Mouse (Mus musculus) cortical plate, adult 2 months (tissue): ENCODE results near the gene 4930402F06Rik. TPM values are rescaled to one million over a fixed set of nuclear protein-coding genes. Genes with fewer than 3 reads are reported as not detected.

ENCODE experiments used
- H3K27ac ChIP-seq: fragments of 200-500 bp; 2 replicates; pipeline ENCODE4 v1.5.1; 2012; ENCODE audit warnings: low read length, control low read depth, inconsistent platforms; ENCODE audit not compliant: insufficient read depth
- H3K4me1 ChIP-seq: fragments of 200-500 bp; 2 replicates; pipeline ENCODE4 v1.6.1; 2011; ENCODE audit warnings: low read length; ENCODE audit not compliant: control insufficient read depth, insufficient read depth
- H3K4me3 ChIP-seq: fragments of 200-500 bp; 2 replicates; pipeline ENCODE4 v1.5.1; 2011; ENCODE audit warnings: mild to moderate bottlenecking, low read length, control low read depth; ENCODE audit not compliant: insufficient read depth
- CTCF ChIP-seq: fragments of 200-500 bp; IDR thresholded peaks from 2 replicates; pipeline ENCODE4 v1.5.1; 2011; ENCODE audit warnings: mild to moderate bottlenecking, control low read depth, low read length; ENCODE audit not compliant: insufficient read depth; ENCODE audit errors: extremely low read depth
- POLR2A ChIP-seq: fragments of 200-500 bp; IDR thresholded peaks from 2 replicates; pipeline ENCODE4 v1.6.1; 2011; ENCODE audit warnings: mild to moderate bottlenecking, low read length, control low read depth; ENCODE audit not compliant: insufficient read depth; ENCODE audit errors: extremely low read depth
- polyA plus RNA-seq: library from polyadenylated mRNA; depleted of rRNA; stranded (reverse); fragments of >200 nt; gene quantifications from 2 replicates; pipeline ENCODE4 v1.2.3, GENCODE M21; 2012

4930402F06Rik gene
- polyA plus RNA-seq, 1 experiment, result not detected

DNA sequence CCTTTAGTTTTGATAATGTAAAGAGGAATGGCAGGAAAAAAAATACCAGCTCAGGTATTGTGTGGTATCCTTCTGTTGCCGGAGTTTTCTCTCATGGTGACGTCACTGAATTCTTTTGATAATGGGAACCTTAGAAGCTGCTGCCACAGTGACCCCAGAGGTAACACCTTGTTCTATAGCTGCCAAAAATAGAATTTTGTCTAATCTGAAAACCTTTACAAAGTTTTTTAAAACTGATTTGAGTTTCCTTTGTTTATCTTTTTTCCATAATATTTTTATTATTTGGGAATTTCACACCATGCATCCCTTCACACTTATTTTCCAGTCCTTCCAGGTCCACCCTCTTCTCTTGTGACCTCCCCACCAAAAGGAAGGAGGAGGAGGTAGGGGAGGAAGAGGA is 29.3 kb downstream of the 4930402F06Rik start, which contains the start of gene 4930568D16Rik:
4930568D16Rik (minus strand) TSS at position 101 of the 400 bp plus-strand sequence.
- TF ChIP-seq POLR2A, result no peak
- no peak for TF ChIP-seq CTCF
- no peak within 1 kb of the TSS for H3K27ac ChIP-seq

DNA sequence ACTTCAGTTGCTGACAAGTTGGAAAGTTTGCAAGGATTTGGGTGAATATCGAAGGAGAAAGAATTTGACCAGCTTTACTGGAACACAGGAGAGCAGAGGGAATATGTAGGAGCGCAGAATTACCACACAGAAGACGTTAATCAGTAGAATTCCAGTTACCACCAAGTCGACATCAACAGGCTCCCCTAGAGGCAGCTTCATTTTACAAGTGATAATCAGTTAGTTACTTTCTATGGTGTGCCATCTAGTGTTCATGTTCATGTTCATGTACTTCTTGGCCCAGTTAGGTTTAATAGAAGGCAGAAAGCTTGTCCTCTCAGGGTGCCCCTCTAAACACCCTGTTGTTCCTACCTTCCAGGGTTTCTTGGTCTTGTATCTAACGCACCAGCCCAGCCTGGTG is 47.8 kb downstream of the 4930402F06Rik start:
- no peak overlapping the region for H3K27ac ChIP-seq
- no peaks in the 10 kb centered on the region for H3K4me1 ChIP-seq
- no peak overlapping the region for H3K4me3 ChIP-seq
- TF ChIP-seq CTCF (peak; percentile 42; the same call in 1 of the 2 replicates), POLR2A (no peak)

More for the DNA sequence above, 29.3 kb downstream of the 4930402F06Rik start, which contains the start of gene 4930568D16Rik:
- Histone ChIP-seq H3K4me3 (no peak within 1 kb of the TSS), H3K4me1 (no peaks in the 10 kb centered on the region)

DNA sequence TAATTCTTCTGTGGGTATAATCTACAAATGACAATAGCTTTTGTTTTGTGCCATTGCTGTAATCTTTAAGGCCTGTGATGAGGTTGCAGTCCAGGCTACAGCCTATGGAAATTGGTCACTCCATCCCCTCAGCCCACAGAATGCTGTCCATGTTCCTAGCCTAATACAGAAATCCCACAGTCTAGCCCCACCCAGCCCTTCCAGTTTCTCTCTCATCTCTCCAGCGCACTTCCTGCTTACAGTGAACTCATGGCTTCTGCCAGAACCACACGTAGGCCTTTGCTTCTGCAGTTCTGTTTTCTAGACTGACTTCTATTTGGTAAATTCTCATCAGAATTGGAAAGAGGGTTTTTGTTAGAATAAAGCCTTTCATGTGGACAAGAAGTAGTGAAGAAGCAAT is 51.0 kb downstream of the 4930402F06Rik start:
- no peak overlapping the region for H3K4me3 ChIP-seq
- H3K4me1 ChIP-seq, result no peaks in the 10 kb centered on the region
- H3K27ac ChIP-seq, result no peak overlapping the region
- TF ChIP-seq CTCF, result no peak
- no peak for TF ChIP-seq POLR2A

GRCm38 (mm10) chr2:35342605-35343004 is 54.4 kb downstream of the 4930402F06Rik start:
- TF ChIP-seq POLR2A, result no peak
- no peak for TF ChIP-seq CTCF
- H3K4me1 ChIP-seq, result no peaks in the 10 kb centered on the region
- no peak overlapping the region for H3K27ac ChIP-seq
- no peak overlapping the region for H3K4me3 ChIP-seq

GRCm38 (mm10) chr2:35338707-35339106 is 58.3 kb downstream of the 4930402F06Rik start:
- Histone ChIP-seq H3K27ac (no peak overlapping the region), H3K4me1 (no peaks in the 10 kb centered on the region), H3K4me3 (no peak overlapping the region)
- TF ChIP-seq POLR2A, result no peak
- TF ChIP-seq CTCF, result no peak

DNA sequence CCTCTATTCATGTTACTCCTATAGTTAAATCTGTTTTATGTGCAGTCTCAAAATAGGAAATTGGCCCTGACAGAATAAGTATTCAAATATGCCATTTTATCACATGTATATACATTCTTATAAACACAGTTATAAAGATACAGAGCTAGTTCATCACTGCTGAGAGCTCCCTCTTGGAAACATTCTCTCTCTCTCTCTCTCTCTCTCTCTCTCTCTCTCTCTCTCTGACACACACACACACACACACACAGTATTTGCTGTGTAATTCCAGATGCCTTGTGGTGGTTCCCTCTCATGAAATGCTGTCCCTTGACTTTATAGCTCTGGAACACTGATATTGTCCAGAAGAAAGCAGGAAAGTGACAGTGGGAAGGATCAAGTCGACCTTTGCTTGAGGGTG is 58.9 kb downstream of the 4930402F06Rik start:
- TF ChIP-seq POLR2A, result no peak
- TF ChIP-seq CTCF, result no peak
- Histone ChIP-seq H3K27ac (no peak overlapping the region), H3K4me3 (no peak overlapping the region), H3K4me1 (no peaks in the 10 kb centered on the region)

- peak overlapping the region; percentile 54; the same call in 1 of the 2 replicates for H3K4me3 ChIP-seq
- H3K27ac ChIP-seq, result 0 out of 2 replicates have a peak overlapping the region, but pooled peaks have one; percentile 15
These were observed 59.6 kb downstream of the 4930402F06Rik start for GRCm38 (mm10) chr2:35337419-35337818.

DNA sequence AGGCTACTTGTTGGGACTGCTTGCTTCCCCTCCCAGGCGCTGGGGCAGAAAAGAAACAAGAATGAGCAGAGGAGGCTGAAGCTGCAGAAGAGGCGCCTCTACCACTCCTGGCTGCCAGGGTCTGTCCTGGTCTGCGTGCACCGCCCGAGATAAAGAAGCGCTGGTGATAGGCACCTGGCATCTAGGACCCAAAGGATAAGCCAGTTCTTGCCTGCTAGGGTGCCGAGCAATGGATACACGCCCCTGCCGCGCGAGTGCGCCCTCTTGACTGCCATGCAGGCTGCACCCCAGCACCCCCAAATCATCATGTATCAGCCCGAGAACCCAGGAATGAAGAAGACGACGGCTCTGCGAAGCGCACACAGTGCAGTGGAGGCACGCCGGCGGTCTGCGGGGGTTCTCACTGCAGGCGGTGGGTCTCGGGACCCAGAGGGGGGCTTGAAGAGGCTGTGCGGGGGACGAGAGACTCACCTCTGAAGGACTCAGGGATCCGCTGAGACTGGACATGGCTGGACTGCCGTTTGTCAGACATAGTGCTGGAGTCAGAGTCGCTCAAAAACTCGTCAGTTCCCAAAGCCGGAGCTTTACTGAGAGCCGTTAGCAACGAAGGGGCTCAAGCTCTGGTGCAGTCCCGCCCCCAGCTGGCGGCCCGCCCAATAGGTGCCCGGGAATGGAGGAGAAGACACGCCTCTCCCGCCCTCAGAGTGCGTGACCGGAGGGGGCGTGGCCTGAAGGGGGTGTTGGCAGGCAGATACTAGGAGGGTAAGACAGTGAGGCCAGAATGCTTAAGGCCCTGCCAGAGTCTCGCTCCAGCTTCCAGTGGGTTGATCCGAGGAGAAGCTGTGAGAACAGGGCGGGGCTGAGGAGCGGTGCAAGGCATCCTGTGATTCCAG is 60.3 kb downstream of the 4930402F06Rik start, which contains the start of gene Stom:
Stom (minus strand) TSS at position 589 of the 893 bp plus-strand sequence.
- 0 out of 2 replicates have a peak within 1 kb of the TSS, but pooled peaks have one; percentile 15 for H3K27ac ChIP-seq

More at GRCm38 (mm10) chr2:35337419-35337818, 59.6 kb downstream of the 4930402F06Rik start:
- no peak for TF ChIP-seq POLR2A
- no peak for TF ChIP-seq CTCF
- H3K4me1 ChIP-seq, result no peaks in the 10 kb centered on the region

DNA sequence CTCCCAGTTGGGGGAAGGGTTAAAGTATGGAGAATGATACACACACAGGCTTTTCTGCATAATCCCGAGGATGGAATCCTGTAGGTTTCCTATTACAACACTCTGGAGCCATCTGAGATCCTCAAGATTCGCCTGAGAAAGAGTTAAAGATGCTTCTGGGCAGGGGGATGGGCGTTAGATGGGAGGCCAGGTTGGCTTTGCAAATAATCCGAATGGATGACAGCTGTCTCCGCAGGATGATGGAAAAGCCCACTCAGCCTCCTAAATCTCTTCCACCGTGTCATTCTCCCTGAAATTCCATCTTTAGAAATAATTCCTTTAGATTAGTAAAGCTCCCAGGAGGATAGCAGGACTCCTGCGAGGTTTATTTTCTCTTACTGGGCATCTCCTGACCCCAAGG is 61.4 kb downstream of the 4930402F06Rik start:
- TF ChIP-seq CTCF (no peak), POLR2A (no peak)
- Histone ChIP-seq H3K4me1 (no peaks in the 10 kb centered on the region), H3K27ac (no peak overlapping the region), H3K4me3 (no peak overlapping the region)

More for the DNA sequence above, 60.3 kb downstream of the 4930402F06Rik start, which contains the start of gene Stom:
- Histone ChIP-seq H3K4me1 (no peaks in the 10 kb centered on the region), H3K4me3 (peak within 1 kb of the TSS; percentile 54)
- TF ChIP-seq CTCF (no peak), POLR2A (peak; percentile 66)
